Mouse (Mus musculus) MEL (cell line): Measurements from ENCODE around the gene Papss1.

Source experiments
- CHD2 ChIP-seq: IDR thresholded peaks from 2 replicates; pipeline ENCODE4 v1.6.1; 2011; ENCODE audit warnings: low read length, improper control_type of control experiment
- EP300 ChIP-seq, 2 experiments: IDR thresholded peaks; 2 replicates each; pipeline ENCODE4 v1.6.1; 2011; ENCODE audit warnings: improper control_type of control experiment in 2 of 2, low read length in 2 of 2, low read depth in 1 of 2, mild to moderate bottlenecking in 1 of 2
- GATA1 ChIP-seq: IDR thresholded peaks from 2 replicates; pipeline ENCODE4 v1.6.1; 2011; ENCODE audit warnings: low read depth, low read length, improper control_type of control experiment
- NELFE ChIP-seq: IDR thresholded peaks from 2 replicates; pipeline ENCODE4 v1.6.1; 2011; ENCODE audit warnings: low read depth, low read length, improper control_type of control experiment
- POLR2A ChIP-seq, 2 experiments: IDR thresholded peaks; 2 replicates each; pipeline ENCODE4 v1.6.1; 2011 to 2012; ENCODE audit warnings: low read length in 2 of 2, mild to moderate bottlenecking in 2 of 2, control low read depth in 1 of 2, improper control_type of control experiment in 1 of 2, low read depth in 1 of 2, moderate library complexity in 1 of 2; ENCODE audit not compliant: control insufficient read depth in 1 of 2, insufficient read depth in 1 of 2, poor library complexity in 1 of 2
- POLR2AphosphoS2 ChIP-seq: IDR thresholded peaks from 2 replicates; pipeline ENCODE4 v1.6.1; 2011; ENCODE audit warnings: low read length, improper control_type of control experiment
- ZC3H11A ChIP-seq: IDR thresholded peaks from 2 replicates; pipeline ENCODE4 v1.6.1; 2012; ENCODE audit warnings: low read depth, mild to moderate bottlenecking, inconsistent platforms, low read length, improper control_type of control experiment
- ZMIZ1 ChIP-seq: IDR thresholded peaks from 2 replicates; pipeline ENCODE4 v1.6.1; 2012; ENCODE audit warnings: low read depth, mild to moderate bottlenecking, inconsistent platforms, low read length, improper control_type of control experiment, moderate library complexity

- TF ChIP-seq ZMIZ1 (no peak), ZC3H11A (no peak), GATA1 (no peak), POLR2A (IDR thresholded peaks at IDR 0.05; ENCODE audit: control insufficient read depth in 1 of 2, insufficient read depth in 1 of 2, low read depth in 1 of 2, low read length in 2 of 2, poor library complexity in 1 of 2) (no peak), EP300 (IDR thresholded peaks at IDR 0.05; ENCODE audit: low read depth in 1 of 2, low read length in 2 of 2) (no peak), CHD2 (no peak), POLR2AphosphoS2 (no peak), NELFE (no peak)
Measured at GRCm38 (mm10) chr3:131609651-131610050, 45.1 kb downstream of the Papss1 start.
